In the genomic region with DNA sequence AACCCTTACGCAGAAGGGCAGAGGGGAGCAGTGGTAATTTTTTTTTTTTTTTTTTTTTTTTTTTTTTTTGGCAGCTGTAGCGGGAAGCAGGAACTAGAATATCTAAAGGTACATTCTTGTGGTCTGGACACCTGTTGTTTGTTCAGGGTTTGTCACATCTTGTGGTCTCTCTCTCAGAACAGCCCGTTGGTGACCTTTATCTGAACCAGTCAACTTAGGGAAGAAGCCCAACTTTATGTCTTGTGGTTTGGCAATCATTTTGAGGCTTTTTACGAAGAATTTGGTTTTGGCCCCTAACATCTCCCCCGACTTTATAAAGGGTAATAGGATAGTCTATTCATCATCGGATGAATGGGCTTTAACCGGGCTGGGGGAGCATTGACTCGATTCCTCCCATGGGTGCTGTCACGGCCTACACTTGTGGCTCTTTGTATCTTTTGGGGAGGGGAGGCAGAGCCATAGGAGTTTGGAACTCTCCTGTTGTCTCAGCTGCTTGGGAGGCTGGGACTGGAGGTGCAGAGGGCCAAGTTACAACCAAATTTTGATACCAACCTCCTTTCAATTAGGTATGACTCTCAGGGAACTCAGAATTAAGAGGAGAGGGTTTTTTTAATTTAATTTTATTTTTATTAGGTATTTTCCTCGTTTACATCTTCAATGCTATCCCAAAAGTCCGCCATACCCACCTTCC, we compare ENCODE assay signal across 20 mouse cellular contexts.
DNase-seq lines count a peak whose midpoint lies in the region; ATAC-seq and TF ChIP-seq lines count a peak whose summit lies in the region.
"Had no signal": no experiment of that assay in that cellular context is flagged by ENCODE, and none has a peak within 500 bp of the region (broad histone marks: within the 10 kb centered on the region; RNA-seq: fewer than 3 reads in every experiment).

No protein-coding gene starts in this region.

- no peaks in the 10 kb centered on the region for H3K27me3 ChIP-seq in liver, postnatal 0 days (ENCODE audit: insufficient read depth, low read length)
- no peaks in the 10 kb centered on the region for H3K27me3 ChIP-seq in midbrain, postnatal 0 days (ENCODE audit: insufficient read depth, low read length)
- H3K27me3 ChIP-seq: heart, embryonic 12.5 days; limb, embryonic 12.5 days; midbrain, embryonic 15.5 days had no signal

- DNase-seq in liver, postnatal 0 days, result peak; percentile 11
- DNase-seq in liver (no peak), ES-CJ7 (ENCODE audit: low read depth, low spot score) (peak; percentile 5)
- peak; percentile 17 to 20 for DNase-seq in thymus, postnatal 10 days (ENCODE audit: low spot score in 2 of 2)
- no peak for DNase-seq in midbrain, postnatal 0 days (ENCODE audit: low spot score)
- no peak for DNase-seq in retina, postnatal 1 day
- no peak for DNase-seq in testis, postnatal 14 days (ENCODE audit: low spot score)
- DNase-seq: adrenal gland, postnatal 10 days; embryo, embryonic 11 days; gastrocnemius, postnatal 10 days; kidney, adult 9 months; layer of hippocampus, adult 9-11 months; lung, postnatal 10 days; right cerebral cortex, postnatal 4 days had no signal

- H3K9me3 ChIP-seq in liver, postnatal 0 days (ENCODE audit: low read length), result no peaks in the 10 kb centered on the region
- H3K9me3 ChIP-seq in midbrain, postnatal 0 days (ENCODE audit: low read length), result no peaks in the 10 kb centered on the region
- H3K9me3 ChIP-seq: G1E; heart, embryonic 12.5 days; limb, embryonic 12.5 days; midbrain, embryonic 15.5 days had no signal

- peak; percentile 74 for ATAC-seq in liver, postnatal 0 days
- peak; percentile 78 to 94; a peak in 3 of 4 replicates for ATAC-seq in hematopoietic stem cell, adult 5-6 weeks (replicated peaks in 1 of 2; ENCODE audit: insufficient read depth in 1 of 2, low FRiP score in 2 of 2, low TSS enrichment in 1 of 2, low read depth in 1 of 2, poor library complexity in 2 of 2, severe bottlenecking in 2 of 2)
- no peak for ATAC-seq in midbrain, postnatal 0 days (ENCODE audit: low FRiP score)
- ATAC-seq: midbrain, embryonic 15.5 days had no signal

- no peak overlapping the region for H3K9ac ChIP-seq in liver, postnatal 0 days (replicated peaks)
- no peak overlapping the region for H3K9ac ChIP-seq in midbrain, postnatal 0 days (replicated peaks; ENCODE audit: low read length, poor library complexity, severe bottlenecking)
- H3K9ac ChIP-seq: heart, embryonic 12.5 days; hindbrain, embryonic 14.5 days; limb, embryonic 12.5 days; midbrain, embryonic 15.5 days had no signal

- WGBS in liver, postnatal 0 days (ENCODE audit: insufficient replicate concordance), result 60% methylated on average over 11 of the region's 11 CpGs
- 89% methylated on average over 11 of the region's 11 CpGs for WGBS in midbrain, postnatal 0 days

- no peak for TF ChIP-seq CTCF in liver, postnatal 0 days (IDR thresholded peaks at IDR 0.05; ENCODE audit: low read depth)
- no peak for TF ChIP-seq CTCF in midbrain, postnatal 0 days (IDR thresholded peaks at IDR 0.05)

- no peaks in the 10 kb centered on the region for H3K36me3 ChIP-seq in liver, postnatal 0 days (replicated peaks; ENCODE audit: insufficient read depth, low read length)
- no peaks in the 10 kb centered on the region for H3K36me3 ChIP-seq in midbrain, postnatal 0 days (ENCODE audit: insufficient read depth, low read length)
- H3K36me3 ChIP-seq: G1E; heart, embryonic 12.5 days; limb, embryonic 12.5 days; midbrain, embryonic 15.5 days had no signal

- no peak overlapping the region for H3K4me2 ChIP-seq in liver, postnatal 0 days (ENCODE audit: low read depth, low read length)
- no peak overlapping the region for H3K4me2 ChIP-seq in midbrain, postnatal 0 days (ENCODE audit: low read depth, low read length, poor library complexity, severe bottlenecking)
- H3K4me2 ChIP-seq: heart, embryonic 12.5 days; hindbrain, embryonic 14.5 days; limb, embryonic 12.5 days; midbrain, embryonic 15.5 days had no signal

- no peaks in the 10 kb centered on the region for H3K4me1 ChIP-seq in liver, postnatal 0 days (ENCODE audit: insufficient read depth)
- H3K4me1 ChIP-seq in midbrain, postnatal 0 days (ENCODE audit: insufficient read depth, low read length), result no peaks in the 10 kb centered on the region
- H3K4me1 ChIP-seq: heart, embryonic 12.5 days; limb, embryonic 12.5 days; midbrain, embryonic 15.5 days had no signal

- TF ChIP-seq EP300 in liver, postnatal 0 days (IDR thresholded peaks at IDR 0.05; ENCODE audit: low read depth), result 0 out of 2 replicates have a peak, but pooled peaks have one; percentile 20

- no peak overlapping the region for H3K27ac ChIP-seq in liver, postnatal 0 days (ENCODE audit: low read depth)
- H3K27ac ChIP-seq in midbrain, postnatal 0 days (ENCODE audit: low read depth, low read length), result no peak overlapping the region
- H3K27ac ChIP-seq: hindbrain, embryonic 14.5 days; limb, embryonic 12.5 days; midbrain, embryonic 15.5 days had no signal

- no peak overlapping the region for H3K4me3 ChIP-seq in liver, postnatal 0 days (ENCODE audit: low read depth, low read length)
- H3K4me3 ChIP-seq in midbrain, postnatal 0 days (ENCODE audit: low read depth, low read length), result no peak overlapping the region
- H3K4me3 ChIP-seq: heart, embryonic 12.5 days; limb, embryonic 12.5 days; midbrain, embryonic 15.5 days had no signal

Comparison
In these comparisons a context has a peak if more than half of its experiments do, and no peak if none do; other contexts are left out.
1. DNase-seq: peak in liver, postnatal 0 days (single experiment), ES-CJ7 (single experiment) and thymus, postnatal 10 days (2 of 2); none in liver (single experiment), midbrain, postnatal 0 days (single experiment), retina, postnatal 1 day (single experiment) and testis, postnatal 14 days (single experiment).